Mouse (Mus musculus) hindbrain, embryonic 15.5 days (tissue): ENCODE data around the gene Tmem8b. TPM values are rescaled to one million over a fixed set of nuclear protein-coding genes. Genes with fewer than 3 reads are reported as not detected.

Experiments used
- microRNA-seq: library from miRNA; unstranded; fragments of <30 nt; microRNA quantifications from one replicate; pipeline ENCODE4, GENCODE M21; 2016
- polyA plus RNA-seq: library from polyadenylated mRNA; unstranded; fragments of >200 nt; fragmentation: Nextera tagmentation; extraction: Ambion mirVana; gene quantifications from 2 replicates; pipeline ENCODE4 v1.2.1, GENCODE M21; 2015

Gene Tmem8b
- polyA plus RNA-seq, 1 experiment from 2014 or later = 15.4 TPM

Small RNA genes within 50 kb of the gene (microRNA-seq; reads per million reads assigned to microRNA genes)
- gene Gm25262 = not detected

Other genes starting within 250 kb of the Tmem8b start
- 0.79 and 1.5 TPM in 2 replicates for gene Fam166b, start 239.8 kb upstream of the Tmem8b start, polyA plus RNA-seq
- gene Tesk1, start 227.0 kb upstream of the Tmem8b start, polyA plus RNA-seq = 16.2 and 16.8 TPM in 2 replicates
- gene Cd72, start 214.3 kb upstream of the Tmem8b start, polyA plus RNA-seq = 5.3 and 5.7 TPM in 2 replicates
- gene Sit1, start 185.2 kb upstream of the Tmem8b start, polyA plus RNA-seq = 0.13 TPM in 1 of 2 replicates, not detected in the other
- 79.2 and 84.0 TPM in 2 replicates for gene Ccdc107, start 176.1 kb upstream of the Tmem8b start, polyA plus RNA-seq
- 8.1 and 8.5 TPM in 2 replicates for gene Arhgef39, start 169.3 kb upstream of the Tmem8b start, polyA plus RNA-seq
- 0.13 and 0.27 TPM in 2 replicates for gene Car9, start 162.0 kb upstream of the Tmem8b start, polyA plus RNA-seq
- gene Tpm2, start 145.2 kb upstream of the Tmem8b start, polyA plus RNA-seq = 10.9 and 13.3 TPM in 2 replicates
- 76.8 and 79.5 TPM in 2 replicates for gene Creb3, start 106.6 kb upstream of the Tmem8b start, polyA plus RNA-seq
- 66.2 and 69.2 TPM in 2 replicates for gene Tln1, start 106.3 kb upstream of the Tmem8b start, polyA plus RNA-seq
- gene Rgp1, start 90.3 kb upstream of the Tmem8b start, polyA plus RNA-seq = 18.8 and 22.8 TPM in 2 replicates
- gene Gba2, start 90.1 kb upstream of the Tmem8b start, polyA plus RNA-seq = 55.3 and 63.4 TPM in 2 replicates
- gene Msmp, start 84.5 kb upstream of the Tmem8b start, polyA plus RNA-seq = 1.2 and 1.6 TPM in 2 replicates
- gene Npr2, start 37.0 kb upstream of the Tmem8b start, polyA plus RNA-seq = 13.2 TPM in 2 replicates
- gene Spag8, start 15.4 kb upstream of the Tmem8b start, polyA plus RNA-seq = 6.9 and 7.0 TPM in 2 replicates
- 73.0 and 80.2 TPM in 2 replicates for gene Hint2, start 12.5 kb upstream of the Tmem8b start, polyA plus RNA-seq
- gene Fam221b, start 174 bp downstream of the Tmem8b start, polyA plus RNA-seq = 1.5 and 1.9 TPM in 2 replicates
- gene Olfr70, start 31.8 kb downstream of the Tmem8b start, polyA plus RNA-seq = not detected in 2 replicates
- not detected in 2 replicates for gene Olfr71, start 41.3 kb downstream of the Tmem8b start, polyA plus RNA-seq
- 0.39 and 0.64 TPM in 2 replicates for gene Hrct1, start 58.2 kb downstream of the Tmem8b start, polyA plus RNA-seq
- gene Spaar, start 61.1 kb downstream of the Tmem8b start, polyA plus RNA-seq = 0.10 TPM in 1 of 2 replicates, not detected in the other
- not detected in 2 replicates for gene Olfr159, start 102.0 kb downstream of the Tmem8b start, polyA plus RNA-seq
- gene Olfr156, start 154.9 kb downstream of the Tmem8b start, polyA plus RNA-seq = not detected in 2 replicates
- not detected in 2 replicates for gene Olfr157, start 171.2 kb downstream of the Tmem8b start, polyA plus RNA-seq
- gene Olfr155, start 182.6 kb downstream of the Tmem8b start, polyA plus RNA-seq = not detected in 2 replicates
- 5.4 TPM in 2 replicates for gene Reck, start 206.6 kb downstream of the Tmem8b start, polyA plus RNA-seq